Mouse (Mus musculus): ENCODE data around the gene Ehbp1. TPM values are rescaled to one million over a fixed set of nuclear protein-coding genes. Genes with fewer than 3 reads are reported as not detected.

Gene Ehbp1
- total RNA-seq (2017): 2.1 and 4.5 TPM in 2 replicates

DNA sequence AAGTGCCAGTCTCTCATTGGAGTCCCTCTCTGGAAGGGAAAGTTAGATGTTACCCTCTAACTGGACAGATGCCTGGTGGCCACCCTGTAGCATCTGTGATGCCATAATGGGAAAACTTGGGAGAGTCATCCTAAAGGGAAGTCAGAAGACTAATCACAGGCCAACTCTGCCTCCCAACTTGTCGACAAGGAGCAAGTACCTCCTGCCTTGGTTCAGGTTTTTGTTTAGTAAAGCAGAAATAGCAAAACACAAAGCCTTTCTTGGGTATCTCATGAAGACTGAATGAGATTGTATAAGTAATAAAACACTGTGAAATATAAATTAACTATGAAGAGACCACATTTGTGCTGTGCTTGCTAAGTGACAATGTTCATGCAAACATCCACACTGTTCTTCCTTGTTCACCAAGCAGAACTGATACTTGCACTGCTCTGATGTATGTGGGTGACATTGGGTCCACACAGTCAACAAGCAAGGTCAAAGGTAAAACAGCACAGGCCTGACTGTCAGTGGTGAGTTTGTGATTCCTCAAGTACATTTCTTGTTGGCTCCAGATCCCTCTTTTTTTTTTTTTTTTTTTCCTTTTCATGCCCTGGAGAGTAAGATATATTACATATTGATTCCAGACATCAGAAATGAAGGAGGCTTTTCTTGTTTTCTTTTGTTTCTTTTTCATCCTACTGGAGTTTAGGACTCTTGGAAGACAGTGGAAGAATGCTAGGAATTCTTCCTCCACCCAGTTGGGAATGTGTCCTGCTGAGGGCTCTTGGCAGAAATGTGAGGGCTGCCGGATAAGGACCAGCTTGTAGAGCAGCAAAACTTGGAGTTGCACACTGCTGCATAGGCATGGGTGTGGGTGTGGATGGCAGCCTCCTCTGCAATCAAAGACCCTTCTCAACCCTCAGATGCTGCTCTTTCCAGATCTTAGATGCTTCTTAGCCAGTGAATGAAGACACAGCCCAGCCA is at the start of gene Ehbp1:
Gene Ehbp1 (minus strand): TSS at position 51 of the 966 bp plus-strand sequence.
- no peak for ATAC-seq (ENCODE audit: extremely low read depth, insufficient number of reproducible peaks, low FRiP score, poor library complexity, severe bottlenecking)

GRCm38 (mm10) chr11:22387472-22388098 is 45.5 kb upstream of the Ehbp1 start:
- no peak for ATAC-seq (ENCODE audit: extremely low read depth, insufficient number of reproducible peaks, low FRiP score, poor library complexity, severe bottlenecking)

GRCm38 (mm10) chr11:22383532-22383931 is 41.4 kb upstream of the Ehbp1 start:
- no peak for ATAC-seq (ENCODE audit: extremely low read depth, insufficient number of reproducible peaks, low FRiP score, poor library complexity, severe bottlenecking)

DNA sequence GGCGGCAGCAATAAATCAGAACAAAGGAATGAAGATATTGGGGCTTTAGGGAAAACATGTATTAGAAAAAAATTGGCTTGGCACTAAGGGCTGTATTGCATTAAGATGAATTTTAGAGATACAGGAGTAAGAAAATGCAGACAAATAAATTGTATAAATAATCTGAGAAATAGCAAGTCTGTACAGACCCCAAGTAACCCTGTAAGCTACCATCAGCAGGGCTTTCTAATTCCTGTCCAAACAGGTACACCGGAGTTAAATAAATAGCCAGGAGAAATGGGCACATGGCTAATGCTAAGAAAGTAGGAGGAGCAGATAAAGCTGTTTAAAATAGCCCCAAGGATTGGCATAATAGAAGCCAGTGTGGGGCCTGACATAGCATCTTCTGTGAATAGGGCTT is 32.7 kb upstream of the Ehbp1 start:
- ATAC-seq (ENCODE audit: extremely low read depth, insufficient number of reproducible peaks, low FRiP score, poor library complexity, severe bottlenecking): no peak

DNA sequence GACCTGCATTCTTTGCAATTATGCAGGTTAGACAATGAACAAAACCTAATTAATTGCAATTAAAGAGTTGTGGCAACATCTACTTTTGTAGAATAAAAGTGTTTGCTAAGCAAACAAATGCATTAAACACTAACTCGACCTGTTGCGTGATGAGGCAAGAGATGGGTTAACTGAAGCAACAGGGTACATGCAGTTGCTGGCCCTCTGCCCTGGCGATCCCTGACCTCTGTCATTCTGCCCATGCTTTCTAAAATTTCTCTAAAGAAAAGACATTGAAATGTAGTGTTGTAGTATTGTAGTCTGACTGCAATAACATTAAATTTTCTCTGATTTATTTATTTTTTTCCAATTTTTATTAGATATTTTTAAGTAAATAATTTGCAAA is 31.2 kb upstream of the Ehbp1 start:
- no peak for ATAC-seq (ENCODE audit: extremely low read depth, insufficient number of reproducible peaks, low FRiP score, poor library complexity, severe bottlenecking)

DNA sequence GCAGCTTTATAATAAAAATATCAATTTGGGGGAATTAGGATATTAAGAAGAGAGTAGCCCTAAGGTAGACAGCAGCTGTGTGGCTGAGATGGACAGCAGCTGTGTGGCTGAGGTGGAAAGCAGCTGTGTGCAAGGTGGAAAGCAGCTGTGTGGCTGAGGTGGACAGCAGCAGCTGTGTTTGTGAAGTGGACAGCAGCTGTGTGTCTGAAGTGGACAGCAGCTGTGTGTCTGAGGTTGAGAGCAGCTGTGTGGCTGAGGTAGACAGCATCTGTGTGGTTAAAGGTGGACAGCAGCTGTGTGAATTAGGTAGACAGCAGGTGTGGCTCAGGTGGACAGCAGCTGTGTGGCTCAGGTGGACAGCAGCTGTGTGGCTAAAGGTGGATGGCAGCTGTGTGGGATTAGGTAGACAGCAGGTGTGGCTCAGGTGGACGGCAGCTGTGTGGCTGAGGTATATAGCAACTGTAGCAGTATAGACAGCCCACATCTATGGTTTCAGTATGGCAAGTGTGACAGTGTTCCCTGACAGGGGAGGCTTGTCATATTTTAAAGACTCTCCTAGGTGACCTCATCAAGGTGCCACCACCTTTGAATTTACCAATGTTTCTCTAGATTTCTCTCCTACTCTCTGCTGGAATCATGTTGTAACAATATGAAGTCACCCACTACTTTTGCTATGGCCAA is 30.7 kb upstream of the Ehbp1 start:
- ATAC-seq (ENCODE audit: extremely low read depth, insufficient number of reproducible peaks, low FRiP score, poor library complexity, severe bottlenecking): no peak

DNA sequence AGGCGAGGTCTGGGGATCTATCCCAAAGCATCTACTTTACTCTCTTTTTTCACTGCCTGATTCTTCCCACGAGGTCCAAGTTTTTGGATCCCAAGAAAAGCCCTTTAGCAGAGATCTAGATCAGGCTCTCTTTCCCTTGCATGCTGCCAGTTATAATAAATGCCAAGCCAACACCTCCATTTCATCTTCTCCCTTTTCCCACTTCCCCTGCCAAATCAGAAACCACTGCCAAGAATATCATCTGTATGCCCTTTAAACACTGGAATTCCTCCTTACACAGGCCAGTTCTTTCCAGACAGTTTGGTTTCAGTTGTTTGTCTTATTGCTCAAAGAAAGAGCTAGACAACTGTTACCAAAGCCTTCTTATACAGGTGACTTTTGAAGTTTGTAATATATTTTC is 27.7 kb upstream of the Ehbp1 start:
- no peak for ATAC-seq (ENCODE audit: extremely low read depth, insufficient number of reproducible peaks, low FRiP score, poor library complexity, severe bottlenecking)

DNA sequence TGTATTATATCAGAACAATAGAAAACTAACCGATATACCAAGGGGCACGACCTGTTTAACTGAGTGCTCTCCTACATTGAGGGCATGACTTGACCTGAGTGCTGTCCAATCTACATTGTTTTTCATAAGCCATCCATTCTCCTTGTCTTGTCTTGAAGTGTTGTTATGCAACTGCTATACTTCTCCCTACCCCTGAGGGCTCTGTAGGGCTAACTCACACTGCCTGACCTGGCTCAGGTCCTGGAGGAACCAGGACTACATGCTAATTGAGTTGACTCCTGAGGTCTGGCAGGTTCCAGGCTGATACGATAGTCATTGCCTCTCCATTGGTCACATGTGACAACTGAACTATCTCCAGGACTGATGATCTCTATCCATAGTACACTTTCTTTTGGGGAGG is 26.5 kb upstream of the Ehbp1 start:
- no peak for ATAC-seq (ENCODE audit: extremely low read depth, insufficient number of reproducible peaks, low FRiP score, poor library complexity, severe bottlenecking)

DNA sequence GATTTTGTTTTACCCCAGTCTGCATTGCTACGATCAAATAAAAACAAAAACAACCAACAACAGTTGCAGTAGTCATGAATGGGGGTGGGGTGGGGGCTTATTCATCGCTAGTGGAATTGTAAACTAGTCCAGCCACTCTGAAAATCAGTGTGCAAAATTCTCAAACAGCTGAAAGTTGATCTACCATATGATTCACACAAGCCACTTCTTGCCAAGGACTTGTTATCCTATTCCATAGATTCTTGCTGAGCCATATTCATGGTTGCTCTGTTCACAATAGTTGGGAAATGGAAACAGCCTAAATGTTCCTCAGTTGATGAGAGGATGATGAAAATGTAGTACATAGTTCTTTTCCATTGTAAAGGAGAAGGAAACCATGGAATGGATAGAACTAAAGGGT is 24.4 kb upstream of the Ehbp1 start:
- ATAC-seq (ENCODE audit: extremely low read depth, insufficient number of reproducible peaks, low FRiP score, poor library complexity, severe bottlenecking): no peak

GRCm38 (mm10) chr11:22353962-22354621 is 12.0 kb upstream of the Ehbp1 start:
- no peak for ATAC-seq (ENCODE audit: extremely low read depth, insufficient number of reproducible peaks, low FRiP score, poor library complexity, severe bottlenecking)

DNA sequence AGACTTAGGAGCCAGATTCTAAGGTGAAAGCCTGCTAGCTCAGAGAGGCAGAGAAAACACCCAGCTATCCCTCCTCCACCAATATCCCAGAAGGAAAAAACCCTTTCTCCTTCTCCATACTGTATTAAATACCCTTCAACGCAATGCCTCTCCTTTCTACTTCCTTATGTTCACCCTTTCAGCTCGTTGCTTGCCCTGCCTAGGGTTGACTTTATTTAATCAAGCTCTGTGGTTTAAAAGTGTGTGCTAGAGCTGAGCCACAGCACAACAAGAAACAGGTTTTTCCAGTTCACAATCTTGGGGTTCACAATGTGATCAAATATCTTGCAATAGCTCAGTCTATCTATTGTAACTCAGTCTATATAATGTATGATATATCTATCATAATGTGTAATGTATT is 7.9 kb upstream of the Ehbp1 start:
- no peak for ATAC-seq (ENCODE audit: extremely low read depth, insufficient number of reproducible peaks, low FRiP score, poor library complexity, severe bottlenecking)

DNA sequence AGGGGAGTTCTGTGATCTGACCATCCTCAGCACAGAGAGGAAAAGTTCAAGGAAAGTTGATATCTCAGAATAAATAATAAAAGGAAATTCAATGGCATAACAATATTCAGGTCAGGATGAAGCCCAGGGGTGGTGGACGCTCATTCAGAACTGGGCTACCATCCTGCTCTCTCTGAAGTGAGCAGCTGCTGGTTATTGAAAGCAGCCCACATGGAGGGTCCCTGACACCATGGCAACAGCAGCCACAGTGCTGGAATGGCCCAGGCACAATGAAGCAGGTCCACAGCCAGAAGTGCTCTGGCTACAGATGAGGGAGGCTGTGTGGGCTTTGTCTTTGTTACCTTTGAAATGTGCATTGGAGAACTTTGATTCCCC is 6.4 kb upstream of the Ehbp1 start:
- ATAC-seq (ENCODE audit: extremely low read depth, insufficient number of reproducible peaks, low FRiP score, poor library complexity, severe bottlenecking): no peak

GRCm38 (mm10) chr11:22347651-22348535 is 5.8 kb upstream of the Ehbp1 start:
- ATAC-seq (ENCODE audit: extremely low read depth, insufficient number of reproducible peaks, low FRiP score, poor library complexity, severe bottlenecking): no peak

GRCm38 (mm10) chr11:22327302-22327910 is 14.7 kb downstream of the Ehbp1 start:
- ATAC-seq (ENCODE audit: extremely low read depth, insufficient number of reproducible peaks, low FRiP score, poor library complexity, severe bottlenecking): no peak

DNA sequence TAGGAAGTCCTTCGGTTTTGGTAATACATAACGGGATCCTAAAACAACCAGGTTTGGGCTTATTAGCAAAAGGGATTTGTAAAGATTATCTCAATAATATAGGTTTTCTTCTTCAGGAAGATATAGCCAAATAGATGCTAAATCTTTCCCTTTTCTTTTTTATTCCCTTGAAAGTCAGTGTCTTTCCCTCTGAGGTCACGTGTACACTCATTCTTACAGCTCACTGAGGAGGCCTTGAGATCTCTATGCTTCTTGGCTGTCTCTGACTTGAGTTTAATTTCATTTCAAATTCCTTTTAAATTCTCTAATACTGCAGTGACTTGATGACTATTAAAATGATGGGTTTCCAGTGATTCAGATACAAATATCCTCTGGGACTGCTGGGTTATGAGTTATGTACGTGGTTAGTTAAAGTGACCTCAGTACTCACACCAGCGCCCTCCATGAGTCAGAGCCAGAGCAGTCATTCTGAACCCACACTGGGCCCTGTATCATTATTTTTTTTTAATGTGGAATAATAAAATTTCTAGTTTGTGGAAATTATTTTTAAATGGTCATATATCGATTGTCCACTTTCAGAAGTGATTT is 24.2 kb downstream of the Ehbp1 start:
- no peak for ATAC-seq (ENCODE audit: extremely low read depth, insufficient number of reproducible peaks, low FRiP score, poor library complexity, severe bottlenecking)

DNA sequence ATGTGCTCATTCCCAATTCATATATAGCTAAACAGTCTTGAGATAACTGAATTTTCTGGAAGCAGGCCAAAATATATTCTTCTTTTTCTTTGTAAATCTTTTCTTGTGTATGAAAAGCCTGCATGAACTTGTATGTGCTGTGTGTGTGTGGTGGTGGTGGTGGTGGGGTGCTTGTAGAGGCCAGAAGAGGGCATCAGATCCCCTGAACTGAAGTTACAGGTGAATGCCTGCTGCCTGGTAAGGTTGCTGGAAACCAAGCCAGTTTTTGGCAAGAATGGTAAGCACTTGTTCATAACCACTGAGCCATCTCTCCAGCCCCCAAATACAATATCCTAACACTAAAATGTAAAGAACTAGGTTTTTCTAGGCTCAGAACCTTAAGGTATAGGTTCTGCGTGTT is 26.3 kb downstream of the Ehbp1 start:
- ATAC-seq (ENCODE audit: extremely low read depth, insufficient number of reproducible peaks, low FRiP score, poor library complexity, severe bottlenecking): no peak

GRCm38 (mm10) chr11:22301164-22301563 is 40.9 kb downstream of the Ehbp1 start:
- ATAC-seq (ENCODE audit: extremely low read depth, insufficient number of reproducible peaks, low FRiP score, poor library complexity, severe bottlenecking): no peak

- ATAC-seq (ENCODE audit: extremely low read depth, insufficient number of reproducible peaks, low FRiP score, poor library complexity, severe bottlenecking): no peak
Measured at GRCm38 (mm10) chr11:22289164-22289563, 52.9 kb downstream of the Ehbp1 start.
